Mouse (Mus musculus): ENCODE data around the gene Alpl. TPM values are rescaled to one million over a fixed set of nuclear protein-coding genes. Genes with fewer than 3 reads are reported as not detected.

Alpl gene
- total RNA-seq (2021): 1 to 10 TPM; 8.9 to 9.0 TPM

DNA sequence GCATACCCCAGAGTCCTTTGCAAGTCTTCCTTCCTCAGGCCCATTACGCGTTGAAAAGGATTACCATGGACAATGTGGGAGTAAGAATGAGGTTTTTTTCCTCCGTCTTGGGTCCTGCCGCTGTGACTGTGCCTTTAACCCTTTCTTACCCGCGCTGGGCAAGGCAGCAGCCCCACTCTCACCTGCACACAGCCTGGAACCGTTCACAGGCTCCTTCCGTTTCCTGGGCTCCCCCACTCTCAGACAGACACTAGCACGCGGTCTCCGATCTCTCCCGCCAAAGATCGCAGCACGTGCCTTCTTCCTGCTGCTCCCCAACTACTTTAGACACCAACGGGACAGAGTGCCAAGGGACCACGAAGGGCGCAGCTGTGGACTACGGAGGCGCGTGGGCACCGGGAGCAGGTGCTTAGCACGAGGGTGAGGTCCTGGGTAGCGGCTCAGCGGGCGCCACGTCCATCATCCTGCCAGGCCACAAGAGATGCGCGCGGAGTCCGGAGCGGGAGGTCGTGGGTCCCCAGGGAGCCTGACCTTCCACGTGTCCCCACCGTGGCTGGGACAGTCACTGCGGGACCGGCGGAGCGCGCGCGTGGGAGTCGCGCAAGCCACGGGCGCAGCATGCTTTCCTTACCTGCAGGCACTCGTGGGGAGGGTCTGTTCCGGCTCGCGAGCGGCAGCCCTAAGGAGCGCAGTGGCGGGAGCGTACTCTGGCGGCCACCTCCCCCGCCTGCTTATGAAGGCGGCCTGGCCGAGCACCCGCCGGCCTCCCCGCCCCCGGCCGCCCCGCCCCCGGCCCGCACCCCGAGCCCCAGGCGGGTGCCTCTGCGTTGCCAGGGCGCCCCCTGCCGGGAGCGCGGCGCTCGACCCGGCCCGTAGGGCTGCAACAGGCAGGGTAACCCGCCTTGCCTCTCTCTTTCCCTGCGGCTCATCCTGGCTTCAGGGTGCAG is at the start of gene Alpl:
Alpl (minus strand) TSS at position 774 of the 947 bp plus-strand sequence.
- peak; percentile 81 for DNase-seq

- DNase-seq: peak; percentile 89
These were observed 48.5 kb upstream of the Alpl start for GRCm38 (mm10) chr4:137844656-137845055.

DNA sequence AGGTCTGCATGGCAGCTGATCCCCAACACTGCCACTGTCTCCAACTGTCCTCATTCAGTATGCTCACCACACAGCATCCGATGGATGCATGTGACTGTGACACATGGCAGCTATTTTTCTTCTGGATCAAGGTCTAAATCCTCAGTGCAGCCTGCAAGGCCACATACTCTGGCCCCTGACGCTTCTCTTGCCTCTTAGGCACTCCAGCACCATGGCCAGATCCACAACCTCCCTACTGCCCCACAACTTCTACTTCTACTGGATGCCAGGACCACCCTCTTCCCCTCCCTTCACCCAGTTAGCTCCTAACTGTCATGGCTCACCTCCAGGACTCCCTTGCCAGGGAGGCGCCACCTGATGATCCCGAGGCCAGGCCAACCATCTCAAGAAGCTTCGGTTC is 43.3 kb upstream of the Alpl start:
- DNase-seq: no peak

GRCm38 (mm10) chr4:137838791-137839190 is 42.6 kb upstream of the Alpl start:
- DNase-seq: no peak

GRCm38 (mm10) chr4:137837792-137838191 is 41.6 kb upstream of the Alpl start:
- no peak for DNase-seq

- no peak for DNase-seq
These were observed 40.6 kb upstream of the Alpl start for GRCm38 (mm10) chr4:137836741-137837140.

- DNase-seq: peak; percentile 86
These were observed 39.6 kb upstream of the Alpl start for GRCm38 (mm10) chr4:137835624-137836337.

GRCm38 (mm10) chr4:137831598-137831997 is 35.4 kb upstream of the Alpl start:
- no peak for DNase-seq

- DNase-seq: no peak
These were observed 34.2 kb upstream of the Alpl start for GRCm38 (mm10) chr4:137830380-137830779.

DNA sequence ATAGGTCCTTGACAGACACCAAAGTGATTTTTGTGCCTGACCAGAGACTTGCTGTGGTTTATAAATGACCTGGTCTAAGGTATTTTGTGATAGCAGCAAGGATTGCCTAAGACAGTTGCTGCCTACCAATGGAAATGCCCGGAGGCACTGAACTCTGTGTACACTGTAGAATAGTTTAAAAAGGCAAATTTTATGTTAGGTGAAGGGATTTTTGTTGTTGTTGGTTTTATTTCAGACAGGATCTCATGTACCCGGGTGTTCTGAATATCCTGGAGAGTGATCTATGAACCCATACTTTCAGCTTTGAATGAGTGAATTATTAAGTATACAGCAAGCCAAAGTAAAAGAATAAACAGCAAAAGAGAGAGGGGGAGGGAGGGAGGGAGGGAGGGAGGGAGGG is 28.7 kb upstream of the Alpl start:
- no peak for DNase-seq

- DNase-seq: no peak
These were observed 27.4 kb upstream of the Alpl start for GRCm38 (mm10) chr4:137823542-137823941.

- no peak for DNase-seq
These were observed 26.4 kb upstream of the Alpl start for GRCm38 (mm10) chr4:137822537-137822936.

GRCm38 (mm10) chr4:137820721-137821120 is 24.5 kb upstream of the Alpl start:
- no peak for DNase-seq

DNA sequence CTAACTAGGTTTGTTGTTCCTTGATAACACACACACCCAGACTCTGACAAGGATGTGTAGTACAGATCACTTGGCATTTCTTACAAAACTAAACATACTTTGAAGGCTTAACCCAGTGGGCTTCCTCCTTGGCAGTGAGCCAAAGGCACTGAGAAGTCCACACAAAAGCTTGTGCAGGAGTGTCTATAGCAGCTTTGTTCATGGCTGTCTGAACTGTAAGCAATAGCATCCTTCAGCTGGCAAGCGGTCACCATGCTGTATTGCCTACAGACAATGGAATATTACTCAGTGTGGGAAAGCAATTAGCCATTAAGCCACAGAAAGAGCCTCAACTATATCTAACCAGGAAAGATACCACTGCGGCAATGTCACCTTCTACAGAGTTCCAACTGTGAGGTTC is 23.3 kb upstream of the Alpl start:
- no peak for DNase-seq

- no peak for DNase-seq
These were observed 22.2 kb upstream of the Alpl start for GRCm38 (mm10) chr4:137818341-137818740.

DNA sequence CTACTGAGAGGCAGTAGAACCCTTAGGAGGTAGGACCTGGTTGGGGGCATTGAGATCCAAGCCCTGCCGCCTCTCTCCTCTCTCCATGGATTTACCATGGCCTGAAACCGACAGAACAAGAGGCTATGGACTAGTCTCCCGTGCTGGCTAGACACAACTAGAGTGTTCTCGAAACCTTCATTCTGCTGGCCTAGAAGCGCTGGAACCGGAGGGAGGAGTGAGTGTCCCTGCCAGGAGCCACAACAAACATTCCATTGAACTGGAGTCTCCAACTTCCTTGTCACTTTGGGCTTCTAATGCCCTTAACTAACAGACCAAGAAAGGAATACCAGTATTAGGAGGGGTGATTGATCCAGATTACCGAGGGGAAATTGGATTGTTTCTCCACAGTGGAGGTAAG is 20.0 kb upstream of the Alpl start:
- no peak for DNase-seq

GRCm38 (mm10) chr4:137815473-137815872 is 19.3 kb upstream of the Alpl start:
- no peak for DNase-seq

GRCm38 (mm10) chr4:137814140-137814539 is 18.0 kb upstream of the Alpl start:
- DNase-seq: peak; percentile 50

DNA sequence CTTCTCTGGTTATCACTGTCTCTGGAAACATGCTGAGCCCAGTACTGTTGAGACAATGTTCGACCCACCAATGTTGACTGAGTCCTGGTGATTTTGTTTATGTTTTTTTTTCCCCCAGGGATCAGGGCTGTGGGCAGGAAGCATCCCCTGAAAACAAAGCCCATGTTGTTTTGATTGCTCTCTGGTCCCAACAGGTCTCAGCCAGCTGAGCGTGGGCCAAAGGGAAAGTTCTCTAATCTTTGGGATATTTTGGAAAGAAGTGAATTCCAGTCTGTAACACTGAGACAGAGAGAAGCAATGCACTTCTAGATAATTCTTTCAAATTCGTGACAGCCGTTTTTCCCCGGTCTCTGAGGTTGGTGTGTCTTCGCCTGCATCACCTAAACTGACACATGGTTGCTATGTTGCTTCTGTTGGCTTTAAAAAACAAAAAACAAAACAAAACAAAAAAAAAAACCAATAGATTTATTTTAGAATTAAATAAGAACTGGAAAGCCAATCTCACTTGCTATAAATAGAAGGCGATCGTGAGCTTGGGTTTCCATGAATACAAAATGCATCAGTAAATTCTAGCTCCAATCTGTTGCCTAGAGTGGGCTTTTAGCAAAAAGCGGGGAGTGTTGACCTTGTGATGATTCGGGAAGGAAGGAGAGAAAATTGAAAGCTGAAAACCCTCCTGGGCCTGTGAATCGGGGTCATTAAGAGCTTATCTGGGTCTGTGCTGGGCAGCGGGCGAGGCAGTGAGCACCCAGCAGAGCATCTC is 16.9 kb upstream of the Alpl start:
- DNase-seq: peak; percentile 41

DNA sequence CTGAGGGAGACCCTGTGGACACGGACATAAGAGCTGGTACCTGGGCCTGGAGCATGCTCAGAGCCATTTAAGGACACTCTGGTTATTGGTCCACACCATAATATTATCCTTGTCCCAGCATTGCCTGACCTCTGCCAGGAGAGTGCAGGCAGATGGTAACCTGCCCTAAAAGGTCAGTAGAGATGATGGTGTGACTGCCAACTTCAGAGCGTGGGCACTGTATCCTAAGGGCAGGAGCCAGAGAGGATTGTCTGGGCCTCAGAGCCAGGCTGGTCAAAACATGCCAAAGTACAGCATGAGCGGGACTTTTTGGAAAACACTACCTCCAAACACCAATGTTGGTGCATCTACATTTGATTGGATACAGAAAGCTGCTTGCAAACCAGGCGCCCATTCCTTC is 13.8 kb upstream of the Alpl start:
- no peak for DNase-seq

DNA sequence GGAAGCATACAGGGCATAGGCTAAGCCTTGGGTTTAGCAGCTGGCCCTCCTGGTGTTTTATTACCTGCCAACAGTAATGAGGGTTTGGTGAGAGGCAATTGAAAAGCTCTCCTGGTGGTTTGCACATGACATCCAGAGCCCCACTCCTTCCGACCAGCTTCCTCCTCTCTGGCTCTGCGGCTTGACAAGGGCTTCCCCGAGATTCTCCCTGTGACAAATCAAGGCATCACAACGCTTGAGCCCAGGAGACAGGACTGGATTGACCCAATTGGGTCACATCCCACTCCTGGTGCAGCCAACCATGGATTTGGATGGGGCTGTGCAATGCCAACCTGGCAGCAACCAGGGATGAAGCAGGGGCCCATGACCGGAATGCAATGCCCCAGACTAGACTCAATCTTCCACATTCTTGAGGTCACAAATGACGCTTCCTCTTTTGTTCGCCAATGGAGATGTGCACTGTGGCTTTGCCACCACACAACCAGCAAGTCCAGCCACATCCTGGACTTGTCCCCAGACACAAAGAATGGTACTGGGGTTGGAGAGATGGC is 11.2 kb upstream of the Alpl start:
- DNase-seq: no peak

- no peak for DNase-seq
These were observed 5.0 kb upstream of the Alpl start for GRCm38 (mm10) chr4:137801196-137801595.

DNA sequence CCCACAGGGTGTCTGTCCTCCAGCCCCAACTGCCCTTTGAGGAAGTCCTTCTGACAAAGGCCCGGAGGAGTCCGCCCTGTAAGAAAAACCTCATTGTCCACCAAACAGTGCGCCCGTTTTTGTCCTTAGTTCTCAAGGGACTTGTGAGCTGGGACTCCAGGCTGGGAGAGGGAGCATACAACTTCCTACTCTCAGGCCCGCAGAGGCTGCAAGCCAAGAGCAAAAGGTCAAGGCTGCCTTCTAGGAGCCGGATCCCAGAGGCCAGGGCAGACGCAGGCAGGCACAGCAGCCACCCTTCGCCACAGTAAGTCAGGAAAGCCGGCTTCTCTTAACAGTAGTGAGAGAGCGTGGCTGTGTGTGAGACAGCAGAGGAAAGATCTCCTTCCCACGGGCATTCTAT is 4.1 kb upstream of the Alpl start:
- peak; percentile 22 for DNase-seq

All from heart, postnatal 4 days (tissue).